Mouse (Mus musculus) lung, postnatal 14 days (tissue): Measurements from ENCODE around the gene Kirrel.
A peak's percentile ranks its signal among the peaks of the same experiment; 100 is the strongest.

ENCODE experiments used
- DNase-seq: peaks from one replicate; pipeline ENCODE4 v3.0.0; 2021

Kirrel gene

DNA sequence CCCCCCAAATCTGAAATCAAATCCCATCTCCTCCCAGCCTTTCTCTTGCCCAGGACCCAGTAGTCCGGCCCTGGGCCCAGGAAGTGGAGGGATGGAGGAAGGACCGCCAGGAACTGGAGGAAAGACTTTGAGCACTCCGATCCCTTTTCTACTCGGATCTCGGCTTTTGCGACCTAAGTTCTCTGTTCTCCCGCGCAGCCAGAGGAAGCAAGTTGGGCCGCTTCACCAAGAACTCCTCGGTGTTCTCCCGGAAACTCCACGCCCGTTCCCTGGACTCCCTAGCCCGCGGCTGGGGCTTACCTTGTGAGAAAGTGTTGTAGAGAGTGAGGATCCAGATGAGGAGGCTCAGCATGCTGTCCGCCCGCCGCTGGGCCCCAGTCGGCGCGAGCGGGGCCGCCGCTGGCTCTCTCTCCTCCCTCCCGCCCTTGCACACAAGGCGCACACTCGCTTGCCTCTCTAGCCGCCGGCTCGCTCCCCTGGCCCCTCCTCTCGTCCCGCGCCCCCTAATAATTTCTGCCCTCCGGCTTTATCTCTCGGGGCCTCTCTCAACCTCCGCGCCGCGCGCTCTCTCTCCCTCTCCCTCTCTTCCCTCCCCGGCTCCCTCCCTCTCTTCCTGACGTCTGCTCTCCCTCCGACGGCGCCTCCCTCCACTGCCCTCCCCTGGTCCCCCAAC lies at the start of gene Kirrel:
Gene Kirrel, minus strand, starts transcription at position 652 of the 673 bp plus-strand sequence.
- DNase-seq = peak; percentile 80

- no peak for DNase-seq
These were observed 49.1 kb upstream of the Kirrel start for GRCm38 (mm10) chr3:87223636-87224035.

DNA sequence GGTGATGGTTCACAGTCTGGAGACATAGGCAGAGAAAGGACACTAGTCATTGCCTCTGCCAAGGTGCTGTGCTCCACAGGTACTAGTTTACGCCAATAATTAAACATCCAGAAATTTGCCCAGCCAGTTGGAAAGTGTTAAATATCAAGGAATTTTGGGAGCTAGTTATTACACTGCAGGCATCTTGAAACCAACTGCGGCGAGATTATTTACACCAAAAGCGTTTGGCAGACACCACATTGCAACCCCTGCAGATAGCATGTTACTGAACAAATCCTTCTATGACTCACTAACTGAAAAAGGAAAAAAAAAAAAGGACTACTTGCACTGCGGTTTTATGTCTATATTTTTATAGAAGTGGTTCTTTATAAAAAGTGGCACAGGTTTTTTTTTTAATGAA lies 47.8 kb upstream of the Kirrel start:
- DNase-seq = no peak

GRCm38 (mm10) chr3:87215176-87215575 lies 40.6 kb upstream of the Kirrel start:
- no peak for DNase-seq

DNA sequence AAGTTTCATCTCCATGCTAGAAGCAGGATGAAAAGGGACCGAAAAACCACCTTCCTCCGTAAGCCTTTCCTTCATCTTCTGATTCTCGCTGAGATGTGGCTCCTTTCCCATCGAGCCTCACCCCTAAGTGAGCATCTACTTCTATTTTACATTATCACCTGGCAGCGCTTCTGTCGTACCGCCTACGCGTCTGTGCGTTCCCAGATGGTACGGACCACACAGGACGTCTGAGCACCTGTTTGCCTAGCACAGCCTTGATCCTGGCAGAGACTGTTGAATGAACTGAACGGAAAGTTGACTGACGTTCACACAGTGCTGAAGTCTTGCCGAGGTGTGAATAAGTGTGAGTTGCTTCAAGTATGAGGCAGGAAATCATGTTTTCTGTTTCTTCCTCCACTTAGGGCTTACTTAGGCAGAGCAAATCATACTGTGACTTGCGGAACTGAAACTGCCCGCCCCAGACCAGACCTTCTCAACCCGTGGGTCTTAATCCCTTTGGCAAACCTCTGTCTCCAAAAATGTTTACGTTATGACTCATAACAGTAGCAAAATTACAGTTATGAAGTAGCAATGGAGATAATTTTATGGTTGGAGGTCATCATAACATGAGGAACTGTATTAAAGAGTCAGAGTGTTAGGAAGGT lies 39.8 kb upstream of the Kirrel start:
- no peak for DNase-seq

DNA sequence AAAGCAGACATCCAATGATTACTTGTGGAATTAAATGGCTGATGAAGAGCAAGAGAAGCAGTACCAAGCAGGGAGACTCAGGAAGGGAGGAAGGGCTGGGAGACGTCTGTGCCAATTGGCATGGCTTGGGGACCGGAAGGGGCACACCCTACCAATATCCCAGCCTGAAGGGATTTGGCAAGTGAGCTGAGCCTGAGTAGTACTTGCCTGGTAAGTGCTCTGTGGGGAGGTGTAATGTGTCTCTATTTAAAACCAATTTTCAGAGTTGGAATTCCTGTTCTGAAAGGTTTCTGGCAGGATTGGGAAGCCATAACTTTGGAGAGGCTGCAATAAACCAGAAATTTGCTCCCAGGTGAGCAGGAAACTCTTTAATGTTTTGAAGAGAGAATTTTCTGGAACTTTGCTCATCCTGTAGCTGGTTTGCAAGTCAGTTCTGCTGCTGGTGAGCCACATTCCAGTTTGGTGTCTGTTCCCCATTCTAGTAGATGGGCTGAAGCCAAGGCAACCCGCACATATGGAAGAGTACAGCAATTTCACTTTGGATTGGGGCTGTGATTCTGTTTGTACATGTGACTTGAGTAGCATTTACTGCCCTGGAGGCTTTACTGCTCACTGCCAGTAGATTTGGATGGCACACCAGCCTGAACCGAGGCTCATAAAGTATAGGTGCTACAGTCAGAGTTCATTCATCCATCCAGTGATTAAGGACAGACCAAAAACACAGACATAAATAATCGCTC lies 32.0 kb upstream of the Kirrel start:
- DNase-seq = no peak

GRCm38 (mm10) chr3:87196637-87197036 lies 22.1 kb upstream of the Kirrel start:
- DNase-seq = peak; percentile 16

DNA sequence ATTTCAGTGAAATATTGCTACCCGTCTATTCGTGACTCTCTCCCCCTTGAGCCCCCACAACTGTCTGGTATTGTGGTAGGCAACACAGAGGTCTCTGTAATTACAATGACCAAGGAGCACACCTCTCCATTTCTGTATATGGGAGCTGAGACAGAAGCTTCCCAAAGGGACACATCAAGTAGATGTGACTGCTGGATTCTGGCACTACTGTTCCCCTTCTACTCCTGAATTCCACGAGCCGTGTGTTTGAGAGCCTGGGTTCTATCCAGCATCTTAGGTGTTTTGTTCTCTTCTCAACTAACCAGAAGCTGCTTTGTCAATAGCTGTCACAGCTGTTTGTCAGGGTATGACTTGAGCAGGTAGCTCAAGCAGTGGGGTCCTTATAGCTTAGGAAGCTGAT lies 20.5 kb upstream of the Kirrel start:
- DNase-seq = no peak

DNA sequence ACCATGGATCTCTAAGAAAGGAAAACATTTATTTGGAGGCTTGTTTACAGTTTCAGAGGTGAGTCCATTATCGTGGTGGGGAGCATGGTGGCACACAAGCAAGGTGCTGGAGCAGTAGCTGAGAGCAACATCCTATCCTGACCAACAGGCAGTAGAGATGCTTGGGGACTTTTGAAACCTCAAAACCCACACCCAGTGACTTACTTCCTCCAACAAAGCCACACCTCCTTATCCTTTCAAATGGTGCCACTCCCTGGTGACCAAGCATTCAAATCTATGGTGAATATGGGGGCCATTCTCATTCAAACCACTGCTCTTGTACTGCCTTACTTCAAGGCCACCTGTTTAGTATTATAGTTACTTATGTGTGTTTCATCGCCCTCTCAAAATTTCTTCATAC lies 20.0 kb upstream of the Kirrel start:
- DNase-seq = no peak

DNA sequence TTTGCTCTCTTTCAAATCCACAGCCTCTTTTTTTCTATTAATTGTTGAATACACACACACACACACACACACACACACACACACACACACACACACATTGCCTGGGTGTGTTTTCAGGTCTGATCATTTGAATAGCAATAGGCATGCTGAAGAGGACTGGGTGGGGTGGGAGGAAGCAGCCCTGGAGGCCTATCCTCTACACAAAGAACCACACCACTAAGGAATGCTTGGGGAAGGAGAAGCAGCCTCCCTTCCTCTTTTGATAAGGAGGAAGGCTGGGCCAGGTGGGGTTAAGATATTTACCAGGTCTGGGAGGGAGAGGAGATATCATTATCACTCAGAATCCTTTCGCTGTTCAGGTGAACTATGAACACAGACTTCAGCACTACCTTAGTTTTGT lies 19.2 kb upstream of the Kirrel start:
- no peak for DNase-seq

DNA sequence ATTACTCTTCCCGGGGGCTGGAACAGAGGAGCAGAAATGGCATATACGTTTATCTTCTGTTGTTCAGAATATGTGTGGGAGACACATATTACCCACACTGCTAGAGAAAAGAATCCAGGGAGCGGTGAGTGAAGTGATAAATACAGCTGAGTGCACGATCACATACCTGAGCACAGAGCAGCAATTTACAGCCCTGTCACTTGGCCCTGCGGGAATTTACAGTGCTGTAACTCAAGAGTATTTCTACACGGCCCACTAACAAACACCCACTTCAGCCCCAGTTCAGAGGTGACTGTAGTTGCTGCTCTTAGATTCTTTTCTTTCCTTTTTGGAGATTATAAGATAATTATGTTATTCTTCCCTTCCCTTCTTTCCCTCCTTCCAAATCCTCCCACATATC lies 18.8 kb upstream of the Kirrel start:
- no peak for DNase-seq

GRCm38 (mm10) chr3:87176687-87177086 lies 2.1 kb upstream of the Kirrel start:
- DNase-seq = no peak

DNA sequence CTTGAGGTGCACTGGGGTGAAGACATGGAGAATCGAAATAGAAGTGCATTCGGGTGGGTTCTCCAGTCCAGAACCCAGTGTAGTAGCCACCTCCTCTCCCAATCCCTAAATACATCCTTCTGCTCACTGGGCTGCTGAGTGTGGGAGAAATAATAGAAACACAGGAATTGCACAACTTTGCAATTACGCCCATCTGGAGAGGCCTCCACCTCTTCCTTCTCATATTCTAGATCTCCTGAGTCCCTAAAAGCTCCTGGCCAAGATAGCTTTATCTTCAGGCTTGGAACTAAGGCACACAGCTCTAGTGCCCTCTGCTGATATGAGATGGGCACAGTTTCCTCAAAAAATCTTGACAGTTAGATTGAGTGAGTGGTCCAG lies 880 bp upstream of the Kirrel start:
- DNase-seq = peak; percentile 48

GRCm38 (mm10) chr3:87174769-87175437 lies 356 bp upstream of the Kirrel start:
- DNase-seq = no peak

DNA sequence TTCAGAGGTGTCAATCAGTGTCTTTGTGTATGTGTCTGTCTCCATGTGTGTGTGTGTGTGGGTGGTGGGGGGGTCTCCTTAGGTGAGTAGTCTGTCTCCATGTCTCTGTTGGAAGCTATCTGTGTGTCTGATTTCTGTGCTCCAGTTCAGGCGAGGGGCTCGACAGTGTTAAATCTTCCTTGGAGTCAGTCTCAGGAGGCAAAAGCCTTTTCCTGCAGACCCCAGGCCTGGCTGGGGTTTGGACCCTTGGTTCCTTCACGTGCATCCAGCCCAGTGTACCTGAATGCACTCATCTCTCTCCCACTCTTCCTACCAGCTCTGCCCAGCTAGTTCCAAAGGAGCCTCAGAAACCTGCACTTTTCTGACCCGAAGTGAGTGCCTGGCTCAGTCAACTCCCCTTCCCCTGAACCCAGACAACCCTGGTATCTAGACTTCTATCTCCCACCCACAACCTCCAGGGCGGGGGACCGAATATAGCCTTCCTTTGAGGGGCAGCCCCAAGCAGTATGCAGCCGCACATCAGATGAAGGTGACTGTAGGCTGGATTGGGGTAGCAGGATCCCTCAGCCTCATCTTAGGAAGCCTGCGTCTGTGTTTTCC lies 961 bp downstream of the Kirrel start:
- DNase-seq = no peak

- no peak for DNase-seq
These were observed 1.5 kb downstream of the Kirrel start for GRCm38 (mm10) chr3:87173103-87173444.

GRCm38 (mm10) chr3:87172351-87173102 lies 2.0 kb downstream of the Kirrel start:
- DNase-seq = peak; percentile 19

DNA sequence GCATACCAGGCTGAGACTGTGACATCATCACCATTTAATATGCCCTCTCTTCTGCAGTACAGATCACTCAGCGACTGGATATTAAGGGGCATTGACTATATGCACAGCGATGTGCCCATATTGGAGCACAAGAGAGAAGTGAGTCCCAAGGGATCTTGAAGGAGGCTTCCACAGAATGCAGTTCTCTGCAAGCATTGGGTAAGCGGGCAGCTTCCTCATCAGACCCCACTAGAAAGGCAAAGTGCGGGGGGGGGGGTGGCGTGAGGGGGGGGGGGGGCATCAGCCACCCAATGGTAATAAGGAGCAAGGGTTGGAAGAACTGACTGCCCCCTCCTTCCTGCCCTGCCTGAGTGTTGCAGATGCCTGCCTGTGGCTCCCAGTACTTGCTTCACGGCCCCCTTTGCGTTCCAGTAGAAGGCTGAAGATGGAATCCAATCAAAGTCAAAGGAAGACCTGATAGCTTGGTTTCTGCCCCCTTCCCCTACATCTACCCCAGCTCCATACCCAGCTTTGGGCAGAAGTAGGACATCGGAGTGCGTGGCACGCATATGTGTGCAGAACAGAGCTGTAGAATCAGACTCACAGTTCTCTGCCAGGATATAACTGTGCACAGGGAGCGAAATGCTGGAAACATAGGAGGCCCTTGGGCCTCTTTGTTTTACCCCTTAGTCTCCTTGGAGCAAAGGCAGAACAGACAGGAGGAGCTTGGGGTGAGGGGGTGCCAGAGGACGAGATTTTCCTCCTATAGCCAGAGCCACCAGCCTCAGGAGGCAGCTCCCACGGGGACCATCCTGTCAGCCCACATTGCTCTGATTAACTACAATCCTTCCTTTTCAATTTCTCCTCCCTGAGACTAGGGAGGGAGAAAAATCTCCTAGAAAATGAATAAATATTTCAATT lies 3.1 kb downstream of the Kirrel start:
- no peak for DNase-seq

GRCm38 (mm10) chr3:87169402-87170015 lies 5.0 kb downstream of the Kirrel start:
- no peak for DNase-seq

- DNase-seq = no peak
These were observed 5.8 kb downstream of the Kirrel start for GRCm38 (mm10) chr3:87168756-87169155.

- no peak for DNase-seq
These were observed 6.9 kb downstream of the Kirrel start for GRCm38 (mm10) chr3:87167621-87168020.
